Mouse (Mus musculus): ENCODE measurements around the gene Hist1h2ap. TPM values are rescaled to one million over a fixed set of nuclear protein-coding genes. Genes with fewer than 3 reads are reported as not detected.
A peak's percentile ranks its signal among the peaks of the same experiment; 100 is the strongest.
"Not testable (repeated sequence)": the region's sequence is repeated elsewhere in the genome, so short reads cannot be mapped to it uniquely, and the experiment has no call there.

Gene Hist1h2ap
- polyA plus RNA-seq (2015; fragmentation: Nextera tagmentation; extraction: Ambion mirVana), result 1,237 and 1,874 TPM in 2 replicates

GRCm38 (mm10) chr13:21833461-21833860 lies at the start of gene Hist1h2ap, which contains the start of gene Hist1h2br:
Hist1h2ap (minus strand) TSS chr13:21833507.
Hist1h2br (plus strand) TSS chr13:21833743.
- not testable (repeated sequence) for DNase-seq (ENCODE audit: low spot score); H3K4me2 ChIP-seq (replicated peaks; ENCODE audit: low read depth); H3K9ac ChIP-seq (ENCODE audit: low read length); H3K27ac ChIP-seq (replicated peaks); H3K9me3 ChIP-seq (ENCODE audit: control insufficient read depth, low read length); H3K36me3 ChIP-seq (ENCODE audit: control insufficient read depth, insufficient read depth, low read length); H3K4me3 ChIP-seq (ENCODE audit: low read depth, low read length); H3K27me3 ChIP-seq (ENCODE audit: control insufficient read depth, insufficient read depth, low read length); H3K4me1 ChIP-seq (replicated peaks; ENCODE audit: control insufficient read depth, insufficient read depth)
- peak; percentile 95 for ATAC-seq (ENCODE audit: low FRiP score, low TSS enrichment)
- WGBS, result no CpG with 5 or more reads among the region's 24 CpGs

GRCm38 (mm10) chr13:21882760-21883405 lies 49.6 kb upstream of the Hist1h2ap start:
- TF ChIP-seq CTCF (IDR thresholded peaks at IDR 0.05; ENCODE audit: low read depth) (no peak), EP300 (optimal IDR thresholded peaks at IDR 0.05) (no peak)
- Histone ChIP-seq H3K4me1 (replicated peaks; ENCODE audit: control insufficient read depth, insufficient read depth) (no peaks in the 10 kb centered on the region), H3K4me2 (replicated peaks; ENCODE audit: low read depth) (peak overlapping the region; percentile 45), H3K4me3 (ENCODE audit: low read depth, low read length) (peak overlapping the region; percentile 27; the same call in 1 of the 2 replicates), H3K27ac (replicated peaks) (no peak overlapping the region), H3K9me3 (ENCODE audit: control insufficient read depth, low read length) (no peaks in the 10 kb centered on the region), H3K9ac (ENCODE audit: low read length) (no peak overlapping the region), H3K27me3 (ENCODE audit: control insufficient read depth, insufficient read depth, low read length) (no peaks in the 10 kb centered on the region), H3K36me3 (ENCODE audit: control insufficient read depth, insufficient read depth, low read length) (no peaks in the 10 kb centered on the region)
- peak; percentile 21 for DNase-seq (ENCODE audit: low spot score)
- no peak for ATAC-seq (ENCODE audit: low FRiP score, low TSS enrichment)
- WGBS, result 6% methylated on average over 13 of the region's 13 CpGs

DNA sequence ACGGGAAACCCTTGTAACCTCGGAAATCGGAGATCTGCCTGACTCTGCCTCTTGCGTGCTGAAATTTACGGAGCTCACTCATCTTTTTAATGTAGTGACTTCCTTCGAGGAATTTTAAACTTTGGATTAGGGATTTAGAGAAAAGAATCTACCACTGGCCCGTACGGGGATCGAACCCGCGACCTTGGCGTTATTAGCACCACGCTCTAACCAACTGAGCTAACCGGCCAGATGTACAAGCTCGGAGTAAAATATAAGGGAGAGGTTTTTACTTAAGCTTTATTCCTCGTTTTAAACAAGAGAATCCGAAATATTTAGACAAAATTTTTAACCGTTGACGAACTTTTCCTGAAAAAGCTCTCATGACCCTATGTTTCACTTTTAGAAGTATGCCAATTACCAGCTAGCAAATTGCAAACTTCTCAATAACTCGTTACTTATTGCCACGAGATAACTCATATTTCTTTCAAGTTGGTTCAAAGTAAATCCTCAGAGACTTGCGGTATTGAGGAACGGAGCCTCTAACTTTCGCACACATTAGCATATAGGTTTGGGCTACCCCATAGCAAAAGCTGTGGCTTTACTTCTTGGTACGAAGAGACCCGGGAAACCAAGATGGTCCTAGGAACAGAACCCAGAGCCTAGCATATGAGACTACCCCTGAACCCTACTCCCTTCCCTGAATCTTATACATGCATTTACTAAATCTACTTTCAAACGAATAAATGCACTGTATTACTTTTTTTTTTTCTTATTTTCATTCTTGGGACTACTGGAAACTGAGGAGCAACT lies 48.8 kb upstream of the Hist1h2ap start:
- WGBS, result 8% methylated on average over 27 of the region's 27 CpGs
- Histone ChIP-seq H3K4me3 (ENCODE audit: low read depth, low read length) (peak overlapping the region; percentile 27), H3K9ac (ENCODE audit: low read length) (no peak overlapping the region), H3K4me2 (replicated peaks; ENCODE audit: low read depth) (peak overlapping the region; percentile 45), H3K9me3 (ENCODE audit: control insufficient read depth, low read length) (no peaks in the 10 kb centered on the region), H3K27ac (replicated peaks) (no peak overlapping the region), H3K27me3 (ENCODE audit: control insufficient read depth, insufficient read depth, low read length) (no peaks in the 10 kb centered on the region), H3K36me3 (ENCODE audit: control insufficient read depth, insufficient read depth, low read length) (no peaks in the 10 kb centered on the region), H3K4me1 (replicated peaks; ENCODE audit: control insufficient read depth, insufficient read depth) (no peaks in the 10 kb centered on the region)
- DNase-seq (ENCODE audit: low spot score) (no peak), ATAC-seq (ENCODE audit: low FRiP score, low TSS enrichment) (no peak)
- no peak for TF ChIP-seq EP300 (optimal IDR thresholded peaks at IDR 0.05)
- no peak for TF ChIP-seq CTCF (IDR thresholded peaks at IDR 0.05; ENCODE audit: low read depth)

DNA sequence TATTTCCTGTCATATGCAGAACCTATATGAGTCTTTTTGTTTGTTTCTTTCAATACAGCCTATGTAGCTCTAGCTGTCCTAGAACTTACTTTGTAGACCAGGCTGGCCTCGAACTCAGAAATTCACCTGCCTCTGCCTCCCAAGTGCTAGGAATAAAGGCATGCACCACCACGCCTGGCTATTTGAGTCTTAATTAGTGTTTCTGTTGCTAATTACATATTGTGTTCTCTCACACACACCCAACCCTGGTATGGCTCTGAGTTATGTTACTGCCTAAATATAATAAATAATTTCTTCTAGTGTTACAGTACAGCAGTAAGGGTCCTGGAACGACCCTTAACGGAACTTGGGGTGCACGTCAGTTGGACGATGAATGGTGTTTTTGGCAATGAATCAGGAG lies 47.4 kb upstream of the Hist1h2ap start:
- WGBS, result 81% methylated on average over 6 of the region's 6 CpGs

DNA sequence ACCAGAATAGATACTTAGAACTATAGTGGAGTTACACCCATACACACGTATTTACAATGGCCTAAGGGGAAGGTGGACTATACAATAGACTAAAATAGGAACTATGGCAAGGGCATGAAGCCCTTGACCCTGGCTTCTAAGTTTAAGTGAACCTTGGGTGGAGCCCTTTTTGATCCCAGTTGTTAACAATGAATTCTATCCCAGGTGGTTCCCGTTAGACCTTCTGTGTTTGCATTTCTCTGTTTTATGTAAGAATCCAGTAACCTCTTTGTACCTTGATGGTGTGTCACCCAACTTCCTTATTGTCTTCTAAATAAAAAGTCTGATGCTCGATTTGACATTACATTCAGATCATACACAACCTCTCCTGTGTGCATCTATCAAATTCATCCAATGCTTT lies 32.2 kb upstream of the Hist1h2ap start:
- not testable (repeated sequence) for ATAC-seq (ENCODE audit: low FRiP score, low TSS enrichment); H3K9ac ChIP-seq (ENCODE audit: low read length); H3K4me2 ChIP-seq (replicated peaks; ENCODE audit: low read depth); H3K4me3 ChIP-seq (ENCODE audit: low read depth, low read length); H3K9me3 ChIP-seq (ENCODE audit: control insufficient read depth, low read length); H3K4me1 ChIP-seq (replicated peaks; ENCODE audit: control insufficient read depth, insufficient read depth); H3K27ac ChIP-seq (replicated peaks); H3K36me3 ChIP-seq (ENCODE audit: control insufficient read depth, insufficient read depth, low read length); H3K27me3 ChIP-seq (ENCODE audit: control insufficient read depth, insufficient read depth, low read length); DNase-seq (ENCODE audit: low spot score)
- WGBS, result 53% methylated on average over 3 of the region's 3 CpGs

More for the DNA sequence above, 47.4 kb upstream of the Hist1h2ap start:
- no peaks in the 10 kb centered on the region for H3K27me3 ChIP-seq (ENCODE audit: control insufficient read depth, insufficient read depth, low read length)
- no peaks in the 10 kb centered on the region for H3K9me3 ChIP-seq (ENCODE audit: control insufficient read depth, low read length)
- H3K9ac ChIP-seq (ENCODE audit: low read length), result no peak overlapping the region
- DNase-seq (ENCODE audit: low spot score) (no peak), ATAC-seq (ENCODE audit: low FRiP score, low TSS enrichment) (no peak)
- no peak for TF ChIP-seq CTCF (IDR thresholded peaks at IDR 0.05; ENCODE audit: low read depth)
- TF ChIP-seq EP300 (optimal IDR thresholded peaks at IDR 0.05), result no peak
- no peak overlapping the region for H3K4me2 ChIP-seq (replicated peaks; ENCODE audit: low read depth)
- H3K36me3 ChIP-seq (ENCODE audit: control insufficient read depth, insufficient read depth, low read length), result no peaks in the 10 kb centered on the region
- no peaks in the 10 kb centered on the region for H3K4me1 ChIP-seq (replicated peaks; ENCODE audit: control insufficient read depth, insufficient read depth)
- H3K4me3 ChIP-seq (ENCODE audit: low read depth, low read length), result no peak overlapping the region
- H3K27ac ChIP-seq (replicated peaks), result no peak overlapping the region

GRCm38 (mm10) chr13:21861608-21862007 lies 28.3 kb upstream of the Hist1h2ap start:
- Histone ChIP-seq H3K27ac (replicated peaks) (no peak overlapping the region), H3K4me1 (replicated peaks; ENCODE audit: control insufficient read depth, insufficient read depth) (no peaks in the 10 kb centered on the region), H3K27me3 (ENCODE audit: control insufficient read depth, insufficient read depth, low read length) (no peaks in the 10 kb centered on the region), H3K36me3 (ENCODE audit: control insufficient read depth, insufficient read depth, low read length) (no peaks in the 10 kb centered on the region), H3K9me3 (ENCODE audit: control insufficient read depth, low read length) (no peaks in the 10 kb centered on the region), H3K4me2 (replicated peaks; ENCODE audit: low read depth) (no peak overlapping the region), H3K4me3 (ENCODE audit: low read depth, low read length) (no peak overlapping the region), H3K9ac (ENCODE audit: low read length) (no peak overlapping the region)
- DNase-seq (ENCODE audit: low spot score) (no peak), ATAC-seq (ENCODE audit: low FRiP score, low TSS enrichment) (no peak)
- 21% methylated on average over 5 of the region's 5 CpGs for WGBS
- TF ChIP-seq EP300 (optimal IDR thresholded peaks at IDR 0.05) (no peak), CTCF (IDR thresholded peaks at IDR 0.05; ENCODE audit: low read depth) (no peak)
